Mouse (Mus musculus) intestine, embryonic 14.5 days (tissue): ENCODE results near the gene Tdrd9. TPM values are rescaled to one million over a fixed set of nuclear protein-coding genes. Genes with fewer than 3 reads are reported as not detected.

Experiments used
- microRNA-seq: library from miRNA; unstranded; fragments of <30 nt; microRNA quantifications from one replicate; pipeline ENCODE4, GENCODE M21; 2016
- polyA plus RNA-seq: library from polyadenylated mRNA; unstranded; fragments of >200 nt; fragmentation: Nextera tagmentation; extraction: Ambion mirVana; gene quantifications from 2 replicates; pipeline ENCODE4 v1.2.1, GENCODE M21; 2014

Gene Tdrd9
- polyA plus RNA-seq, 1 experiment from 2014 or later, result 0.28 TPM

Small RNA genes within 50 kb of the gene (microRNA-seq; reads per million reads assigned to microRNA genes)
- not detected for gene Mir3073a
- not detected for gene Mir3073b

Other genes starting within 250 kb of the Tdrd9 start
- gene Klc1, start 212.7 kb upstream of the Tdrd9 start, polyA plus RNA-seq, result 109 and 121 TPM in 2 replicates
- gene Xrcc3, start 157.7 kb upstream of the Tdrd9 start, polyA plus RNA-seq, result 14.6 and 16.3 TPM in 2 replicates
- 160 and 164 TPM in 2 replicates for gene Zfyve21, start 157.4 kb upstream of the Tdrd9 start, polyA plus RNA-seq
- 22.3 and 29.1 TPM in 2 replicates for gene Ppp1r13b, start 63.4 kb upstream of the Tdrd9 start, polyA plus RNA-seq
- gene Atp5mpl, start 4.6 kb upstream of the Tdrd9 start, polyA plus RNA-seq, result 845 and 1,000 TPM in 2 replicates
- not detected in 2 replicates for gene Rd3l, start 9.8 kb downstream of the Tdrd9 start, polyA plus RNA-seq
- 16.6 and 16.9 TPM in 2 replicates for gene Aspg, start 135.1 kb downstream of the Tdrd9 start, polyA plus RNA-seq
- 2.6 and 3.6 TPM in 2 replicates for gene Kif26a, start 174.6 kb downstream of the Tdrd9 start, polyA plus RNA-seq